In the genomic region with DNA sequence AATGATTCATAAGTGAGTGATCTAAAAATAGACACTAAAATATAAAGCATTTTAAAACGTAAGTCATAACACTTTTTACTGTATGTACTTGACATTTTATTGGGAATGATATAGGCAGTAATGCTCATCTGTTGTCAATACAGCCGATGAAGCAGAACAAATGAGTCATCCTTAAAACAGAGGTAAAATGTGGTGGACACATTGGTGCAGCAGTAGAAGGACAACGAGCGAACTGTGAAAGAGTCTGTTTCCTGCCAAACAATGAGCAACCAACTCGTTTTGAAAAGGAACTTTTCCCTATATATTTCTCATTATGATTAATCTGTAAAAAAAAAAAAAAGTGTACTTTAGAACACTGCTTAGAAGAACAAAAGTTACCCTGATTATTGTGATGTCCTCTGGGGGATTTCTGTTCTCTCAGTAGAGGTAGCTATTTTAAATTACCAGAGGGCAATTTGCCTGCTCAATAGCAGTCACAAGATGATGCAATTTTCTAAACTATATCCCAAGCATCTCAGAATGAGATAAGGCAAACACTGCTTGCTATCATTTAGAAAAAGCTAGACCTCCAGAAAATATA, we compare ENCODE assay signal across 21 mouse cellular contexts.
"Had no signal": no experiment of that assay in that cellular context is flagged by ENCODE, and none has a peak within 500 bp of the region (broad histone marks: within the 10 kb centered on the region; RNA-seq: fewer than 3 reads in every experiment).

No protein-coding gene starts in this region.

- H3K4me3 ChIP-seq: liver, embryonic 15.5 days; lung, embryonic 15.5 days; megakaryocyte, embryonic 14.5 days; midbrain, embryonic 13.5 days; midbrain, embryonic 15.5 days; neural tube, embryonic 13.5 days; neural tube, embryonic 15.5 days; stomach, embryonic 15.5 days had no signal

- H3K4me1 ChIP-seq: liver, embryonic 15.5 days; lung, embryonic 15.5 days; megakaryocyte, embryonic 14.5 days; midbrain, embryonic 13.5 days; midbrain, embryonic 15.5 days; neural tube, embryonic 13.5 days; neural tube, embryonic 15.5 days; stomach, embryonic 15.5 days had no signal

- DNase-seq: liver, postnatal 0 days; lung, adult 2 months; lung, postnatal 14 days; lung, postnatal 36 days; retina, postnatal 1 day; right cerebral cortex, adult 18-20 months; right cerebral cortex, postnatal 14 days; thymus, adult 2 months; thymus, postnatal 25 days had no signal

- H3K36me3 ChIP-seq: liver, embryonic 15.5 days; lung, embryonic 15.5 days; midbrain, embryonic 13.5 days; midbrain, embryonic 15.5 days; neural tube, embryonic 13.5 days; neural tube, embryonic 15.5 days; stomach, embryonic 15.5 days had no signal

- ATAC-seq: liver, postnatal 0 days; lung, postnatal 0 days; midbrain, embryonic 13.5 days; midbrain, embryonic 15.5 days had no signal

- H3K27ac ChIP-seq: liver, embryonic 15.5 days; lung, embryonic 15.5 days; macrophage; midbrain, embryonic 13.5 days; midbrain, embryonic 15.5 days; neural tube, embryonic 13.5 days; neural tube, embryonic 15.5 days; stomach, embryonic 15.5 days; stomach, postnatal 0 days had no signal

- H3K27me3 ChIP-seq: liver, embryonic 15.5 days; lung, embryonic 15.5 days; megakaryocyte, embryonic 14.5 days; midbrain, embryonic 13.5 days; midbrain, embryonic 15.5 days; neural tube, embryonic 13.5 days; neural tube, embryonic 15.5 days; stomach, embryonic 15.5 days had no signal

- H3K9ac ChIP-seq: liver, embryonic 15.5 days; liver, postnatal 0 days; lung, embryonic 15.5 days; midbrain, embryonic 13.5 days; midbrain, embryonic 15.5 days; neural tube, embryonic 13.5 days; neural tube, embryonic 15.5 days; stomach, embryonic 15.5 days had no signal

- H3K4me2 ChIP-seq: liver, embryonic 15.5 days; lung, embryonic 15.5 days; midbrain, embryonic 11.5 days; midbrain, embryonic 13.5 days; midbrain, embryonic 15.5 days; neural tube, embryonic 13.5 days; neural tube, embryonic 15.5 days; stomach, embryonic 15.5 days had no signal

- H3K9me3 ChIP-seq: liver, embryonic 15.5 days; lung, embryonic 15.5 days; megakaryocyte, embryonic 14.5 days; midbrain, embryonic 13.5 days; midbrain, embryonic 15.5 days; neural tube, embryonic 13.5 days; neural tube, embryonic 15.5 days; stomach, embryonic 15.5 days had no signal
